Mouse (Mus musculus) kidney, postnatal 0 days (tissue): Measurements from ENCODE around the gene Ikbke. TPM values are rescaled to one million over a fixed set of nuclear protein-coding genes. Genes with fewer than 3 reads are reported as not detected.
"Not testable (repeated sequence)": the region's sequence is repeated elsewhere in the genome, so short reads cannot be mapped to it uniquely, and the experiment has no call there.

Experiments used
- ATAC-seq: fragments of 200-750 bp; cut with Nextera tagmentation; replicated peaks from 2 replicates; pipeline ENCODE4 v1.8.0; 2017; ENCODE audit warnings: low read depth, moderate number of reproducible peaks, moderate TSS enrichment, moderate library complexity; ENCODE audit not compliant: low FRiP score
- DNase-seq: peaks from one replicate; pipeline ENCODE4 v3.0.0-alpha.2; 2016; ENCODE audit warnings: low spot score
- H3K27ac ChIP-seq: fragments of 300-500 bp; sonication (generic); 2 replicates; pipeline ENCODE4 v1.5.1; 2014; ENCODE audit warnings: mild to moderate bottlenecking
- H3K27me3 ChIP-seq: fragments of 300-500 bp; sonication (generic); 2 replicates; pipeline ENCODE4 v1.6.1; 2014; ENCODE audit warnings: low read length, mixed read lengths; ENCODE audit not compliant: insufficient read depth
- H3K36me3 ChIP-seq: fragments of 300-500 bp; sonication (generic); 2 replicates; pipeline ENCODE4 v1.6.1; 2014; ENCODE audit warnings: low read length, mixed read lengths; ENCODE audit not compliant: insufficient read depth
- H3K4me1 ChIP-seq: fragments of 300-500 bp; sonication (generic); replicated peaks from 2 replicates; pipeline ENCODE4 v1.6.1; 2014; ENCODE audit warnings: antibody characterized with exemption, low read length, mixed read lengths; ENCODE audit not compliant: insufficient read depth
- H3K4me2 ChIP-seq: fragments of 300-500 bp; sonication (generic); 2 replicates; pipeline ENCODE4 v1.6.1; 2014; ENCODE audit warnings: mild to moderate bottlenecking, low read length, moderate library complexity, mixed read lengths
- H3K4me3 ChIP-seq: fragments of 300-500 bp; sonication (generic); replicated peaks from 2 replicates; pipeline ENCODE4 v1.5.1; 2014; ENCODE audit warnings: low read depth, low read length
- H3K9ac ChIP-seq: fragments of 300-500 bp; sonication (generic); 2 replicates; pipeline ENCODE4 v1.6.1; 2014; ENCODE audit warnings: low read depth, low read length
- H3K9me3 ChIP-seq: fragments of 300-500 bp; sonication (generic); replicated peaks from 2 replicates; pipeline ENCODE4 v1.6.1; 2016; ENCODE audit warnings: low read length, inconsistent platforms, mixed read lengths
- CTCF ChIP-seq: IDR thresholded peaks from 2 replicates; pipeline ENCODE4 v1.5.1; 2016; ENCODE audit warnings: antibody characterized with exemption, low read depth, mild to moderate bottlenecking, moderate library complexity
- WGBS: fragments of 180-500 bp; shearing (Covaris S2); extraction: QIAGEN DNeasy Blood & Tissue Kit; methylation state at CpG from one replicate; pipeline ENCODE4 v1.1.7; 2014; 5-methylcytosine and 5-hydroxymethylcytosine counted together
- polyA plus RNA-seq: library from polyadenylated mRNA; unstranded; fragments of >200 nt; fragmentation: Nextera tagmentation; extraction: Ambion mirVana; gene quantifications from 2 replicates; pipeline ENCODE4 v1.2.1, GENCODE M21; 2015

Ikbke gene
- 3.0 TPM in 2 replicates for polyA plus RNA-seq

DNA sequence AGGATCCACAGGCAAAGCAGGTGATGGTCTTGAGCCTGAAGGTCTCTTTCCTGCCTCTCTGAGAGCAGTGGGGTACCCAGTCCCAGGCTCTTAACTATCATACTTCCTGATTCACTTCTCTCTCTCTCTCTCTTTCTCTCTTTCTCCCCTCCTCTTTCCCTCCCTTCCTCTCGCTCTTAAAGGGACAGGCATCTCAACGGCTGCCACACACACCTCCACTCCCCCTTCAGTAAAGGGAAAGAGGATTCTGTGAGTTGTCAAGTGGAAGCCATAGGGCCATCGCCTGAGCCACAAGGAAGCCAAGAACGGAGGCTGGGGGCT lies at the start of gene Ikbke:
Gene Ikbke, minus strand, starts transcription at position 151 of the 321 bp plus-strand sequence.
- no peak for ATAC-seq
- 23% methylated on average over 4 of the region's 4 CpGs for WGBS
- H3K27ac ChIP-seq = no peak within 1 kb of the TSS

DNA sequence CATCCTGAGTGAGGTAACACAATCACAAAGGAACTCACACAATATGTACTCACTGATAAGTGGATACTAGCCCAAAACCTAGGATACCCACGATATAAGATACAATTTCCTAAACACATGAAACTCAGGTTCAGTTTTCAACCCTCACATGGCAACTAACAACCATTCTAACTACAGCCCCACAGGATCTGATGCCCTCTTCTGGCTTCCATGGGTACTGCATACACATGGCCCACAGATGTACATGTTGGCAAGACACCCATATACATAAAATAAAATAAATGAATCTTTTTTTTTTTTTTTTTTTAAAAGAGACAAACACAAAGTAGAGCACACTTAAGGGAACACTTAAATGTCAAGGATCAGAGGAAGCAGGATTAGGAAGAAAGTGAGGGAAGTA lies 49.7 kb upstream of the Ikbke start:
- H3K4me3 ChIP-seq, H3K27me3 ChIP-seq, DNase-seq, H3K4me1 ChIP-seq, H3K4me2 ChIP-seq, H3K9ac ChIP-seq, ATAC-seq, H3K27ac ChIP-seq, H3K9me3 ChIP-seq: not testable (repeated sequence)
- peaks cover 15% of the 10 kb centered on the region; the same call in 1 of the 2 replicates for H3K36me3 ChIP-seq
- 100% methylated on average over 1 of the region's 1 CpGs for WGBS

More for the DNA sequence above, at the start of gene Ikbke:
- Histone ChIP-seq H3K4me2 (peak within 1 kb of the TSS; percentile 54), H3K9me3 (no peaks in the 10 kb centered on the region), H3K4me3 (peak within 1 kb of the TSS; percentile 35), H3K36me3 (no peaks in the 10 kb centered on the region), H3K4me1 (no peaks in the 10 kb centered on the region), H3K27me3 (no peaks in the 10 kb centered on the region), H3K9ac (peak within 1 kb of the TSS; percentile 38; the same call in 1 of the 2 replicates)
- no peak for TF ChIP-seq CTCF
- peak; percentile 57 for DNase-seq

DNA sequence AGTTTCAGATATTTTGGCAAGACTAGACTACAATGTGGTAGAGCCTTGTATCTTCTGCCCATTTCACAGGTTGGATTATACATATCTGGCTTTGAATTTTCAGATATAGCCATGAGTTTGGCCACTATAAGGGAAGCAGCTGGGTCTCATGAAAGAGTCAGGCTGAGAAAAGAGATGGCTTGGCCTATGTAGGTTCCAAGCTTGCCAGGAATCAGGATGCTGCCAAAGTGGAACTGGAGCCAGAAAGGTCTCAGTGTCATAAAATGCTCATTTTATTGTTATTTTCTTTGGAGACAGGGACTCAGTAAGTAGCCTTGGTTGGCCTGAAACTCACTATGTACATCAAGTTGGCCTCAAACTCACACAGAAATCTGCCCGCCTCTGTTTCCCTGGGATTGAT lies 47.8 kb upstream of the Ikbke start:
- Histone ChIP-seq H3K4me1 (no peaks in the 10 kb centered on the region), H3K27ac (no peak overlapping the region), H3K4me2 (no peak overlapping the region), H3K36me3 (0 out of 2 replicates have a peak, but pooled peaks cover 12% of the 10 kb centered on the region), H3K4me3 (no peak overlapping the region), H3K9me3 (no peaks in the 10 kb centered on the region), H3K27me3 (no peaks in the 10 kb centered on the region), H3K9ac (no peak overlapping the region)
- TF ChIP-seq CTCF = no peak
- ATAC-seq (no peak), DNase-seq (no peak)
- WGBS = 75% methylated on average over 1 of the region's 1 CpGs

DNA sequence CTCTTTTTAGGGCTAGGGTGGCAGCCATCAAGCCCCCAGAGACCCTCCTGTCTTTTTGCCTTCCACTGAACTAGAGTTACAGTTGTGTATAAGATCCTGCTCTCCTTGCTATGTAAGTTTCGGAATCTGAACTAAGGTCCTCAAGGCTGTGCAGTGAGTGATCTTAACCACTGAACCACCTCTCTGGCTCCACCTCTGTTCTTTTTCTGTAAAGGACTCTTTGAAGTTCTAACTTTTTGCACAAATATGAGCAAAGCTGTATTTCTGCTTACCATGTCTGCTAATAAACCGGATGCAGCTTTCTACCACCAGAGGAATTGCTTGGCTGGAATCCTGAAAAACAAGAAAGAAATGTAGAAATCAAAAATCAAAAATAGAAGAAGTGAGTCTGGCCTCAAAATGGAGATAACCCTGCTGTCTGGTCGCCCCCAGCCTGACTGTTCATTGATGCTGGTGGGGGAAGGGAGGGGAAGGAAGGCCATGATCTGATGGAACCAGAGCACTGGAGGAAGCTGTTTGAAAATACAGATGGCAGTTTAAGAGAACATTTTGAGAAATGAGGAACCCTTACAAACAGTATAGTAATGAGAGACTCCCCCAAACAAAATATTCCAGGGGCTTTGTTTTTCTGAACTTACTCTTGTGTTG lies 45.5 kb upstream of the Ikbke start:
- H3K27ac ChIP-seq = no peak overlapping the region
- no peaks in the 10 kb centered on the region for H3K27me3 ChIP-seq
- H3K36me3 ChIP-seq = 0 out of 2 replicates have a peak, but pooled peaks cover 7% of the 10 kb centered on the region
- no peak overlapping the region for H3K4me3 ChIP-seq
- WGBS = 89% methylated on average over 3 of the region's 3 CpGs
- ATAC-seq = no peak
- H3K9ac ChIP-seq = no peak overlapping the region
- no peak overlapping the region for H3K4me2 ChIP-seq
- no peaks in the 10 kb centered on the region for H3K4me1 ChIP-seq
- TF ChIP-seq CTCF = no peak
- H3K9me3 ChIP-seq = no peaks in the 10 kb centered on the region
- DNase-seq = no peak

DNA sequence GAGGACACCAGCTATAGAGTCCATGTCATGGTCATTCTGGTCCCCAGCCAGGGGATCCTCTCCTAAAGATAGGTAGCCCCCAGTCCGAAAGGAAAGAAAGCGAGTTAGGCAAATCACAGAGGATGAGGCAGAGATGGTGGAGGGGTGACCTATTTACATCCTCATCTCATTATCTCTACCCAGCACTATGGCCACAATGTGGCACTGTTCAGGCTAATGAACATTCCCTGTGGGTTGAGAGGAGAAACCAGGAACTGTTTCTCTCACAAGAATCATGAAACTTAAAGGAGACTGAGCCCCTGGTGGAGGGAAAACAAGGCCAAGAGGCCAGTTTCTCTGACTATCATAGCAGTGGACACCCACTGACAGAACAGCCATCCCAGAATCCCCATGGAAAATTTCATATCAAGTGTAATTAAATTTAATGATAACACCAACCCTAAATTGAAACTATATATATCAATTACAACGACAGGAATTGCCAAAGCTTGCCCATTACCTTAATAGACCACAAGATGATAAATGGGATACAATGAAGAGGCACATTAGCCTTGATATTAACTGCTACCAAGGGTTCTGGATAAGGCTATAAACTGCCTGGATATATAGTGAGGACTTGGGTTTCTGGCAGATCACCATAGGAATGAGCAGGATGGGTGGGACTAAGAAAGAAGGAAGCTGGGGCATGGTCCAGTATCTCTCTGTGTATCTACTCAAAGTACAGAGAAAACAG lies 40.4 kb upstream of the Ikbke start:
- Histone ChIP-seq H3K9me3 (no peaks in the 10 kb centered on the region), H3K4me1 (no peaks in the 10 kb centered on the region), H3K36me3 (peaks cover 24% of the 10 kb centered on the region), H3K27ac (no peak overlapping the region), H3K27me3 (no peaks in the 10 kb centered on the region), H3K4me2 (no peak overlapping the region), H3K9ac (no peak overlapping the region), H3K4me3 (no peak overlapping the region)
- WGBS = 90% methylated on average over 3 of the region's 3 CpGs
- DNase-seq = no peak
- TF ChIP-seq CTCF = peak; percentile 55
- no peak for ATAC-seq

DNA sequence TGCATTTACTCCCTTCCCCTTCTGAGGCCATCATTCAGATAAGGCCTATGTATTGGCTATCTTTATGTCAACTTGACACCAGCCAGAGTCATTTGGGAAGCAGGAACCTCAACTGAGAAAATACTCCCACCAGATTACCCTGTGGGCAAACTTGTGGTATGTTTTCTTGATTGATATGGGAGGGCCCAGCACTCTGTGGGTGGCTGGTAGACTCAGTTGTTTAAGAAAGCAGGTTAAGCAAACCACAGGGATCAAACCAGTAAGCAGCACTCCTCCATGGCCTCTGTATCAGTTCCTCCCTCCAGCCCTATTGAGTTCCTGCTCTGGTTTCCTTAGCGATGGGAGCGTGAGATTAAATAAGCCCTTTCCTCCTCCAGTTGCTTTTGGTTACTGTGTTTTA lies 39.0 kb upstream of the Ikbke start:
- no peak overlapping the region for H3K27ac ChIP-seq
- H3K9ac ChIP-seq = no peak overlapping the region
- no peak overlapping the region for H3K4me3 ChIP-seq
- H3K27me3 ChIP-seq = no peaks in the 10 kb centered on the region
- ATAC-seq (no peak), DNase-seq (no peak)
- TF ChIP-seq CTCF = no peak
- WGBS = 49% methylated on average over 2 of the region's 2 CpGs
- no peaks in the 10 kb centered on the region for H3K4me1 ChIP-seq
- no peak overlapping the region for H3K4me2 ChIP-seq
- no peaks in the 10 kb centered on the region for H3K9me3 ChIP-seq
- peaks cover 24% of the 10 kb centered on the region for H3K36me3 ChIP-seq
